Mouse (Mus musculus) heart, adult 8-10 months (tissue): ENCODE results near the gene Srrd. TPM values are rescaled to one million over a fixed set of nuclear protein-coding genes. Genes with fewer than 3 reads are reported as not detected.

Experiments used
- DNase-seq: peaks from one replicate; pipeline ENCODE4 v3.0.0; 2022; ENCODE audit warnings: low spot score
- total RNA-seq, 4 experiments: library from RNA; stranded (reverse); gene quantifications; 2 replicates each; pipeline ENCODE4 v1.2.4; 2022

Gene Srrd
- total RNA-seq = 1 to 10 TPM; 7.8 to 9.4 (median 8.3) TPM

- peak; percentile 80 for DNase-seq
These were observed at the start of gene Srrd, which contains the start of gene Hps4 for GRCm38 (mm10) chr5:112342463-112343204. TSS of gene Srrd (minus strand) at chr5:112343040. TSS of gene Hps4 (plus strand) at chr5:112343083.

GRCm38 (mm10) chr5:112391676-112392323 is 49.0 kb upstream of the Srrd start:
- DNase-seq = no peak

- DNase-seq = no peak
These were observed 48.2 kb upstream of the Srrd start for GRCm38 (mm10) chr5:112391002-112391401.

GRCm38 (mm10) chr5:112389352-112389751 is 46.5 kb upstream of the Srrd start:
- DNase-seq = no peak

DNA sequence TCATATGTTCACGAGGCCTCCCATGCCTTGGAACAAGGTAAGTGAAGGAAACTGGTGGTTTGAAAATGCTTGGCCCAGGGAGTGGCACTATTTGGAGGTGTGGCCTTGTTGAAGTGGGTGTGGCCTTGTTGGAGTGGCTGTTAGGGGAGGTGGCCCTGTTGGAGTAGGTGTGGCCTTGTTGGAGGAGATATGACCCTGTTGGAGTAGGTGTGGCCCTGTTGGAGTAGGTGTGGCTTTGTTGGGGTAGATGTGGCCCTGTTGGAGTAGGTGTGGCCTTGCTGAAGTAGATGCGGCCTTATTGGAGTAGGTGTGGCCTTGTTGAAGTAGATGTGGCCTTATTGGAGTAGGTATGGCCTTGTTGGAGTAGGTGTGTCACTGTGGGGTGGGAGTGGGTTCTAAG is 43.1 kb upstream of the Srrd start:
- DNase-seq = no peak

- DNase-seq = no peak
These were observed 42.1 kb upstream of the Srrd start for GRCm38 (mm10) chr5:112384805-112385472.

- peak; percentile 16 for DNase-seq
These were observed 39.9 kb upstream of the Srrd start for GRCm38 (mm10) chr5:112382641-112383330.

GRCm38 (mm10) chr5:112382042-112382441 is 39.2 kb upstream of the Srrd start:
- DNase-seq = no peak

- DNase-seq = no peak
These were observed 38.3 kb upstream of the Srrd start for GRCm38 (mm10) chr5:112381154-112381553.

DNA sequence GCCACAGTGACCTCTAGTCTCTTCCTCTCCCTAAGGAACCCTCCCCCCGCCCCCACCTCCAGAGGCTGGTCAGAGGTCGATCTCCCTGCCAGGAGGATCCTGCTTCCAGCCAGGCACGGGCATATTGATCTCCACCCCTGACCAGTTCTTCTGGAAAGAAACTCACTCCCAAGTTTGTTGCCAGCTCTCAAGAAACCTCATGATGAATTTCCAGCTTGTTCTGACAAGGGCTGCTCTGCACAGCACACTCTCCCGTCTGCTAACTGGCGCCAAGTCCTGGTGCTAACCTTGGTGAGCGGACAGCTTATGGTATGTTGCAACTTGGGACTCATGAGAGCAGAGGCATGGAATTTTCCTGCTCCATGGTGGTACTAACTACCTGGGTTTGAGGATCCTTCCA is 35.9 kb upstream of the Srrd start:
- DNase-seq = no peak

- DNase-seq = no peak
These were observed 34.5 kb upstream of the Srrd start for GRCm38 (mm10) chr5:112377380-112377779.

DNA sequence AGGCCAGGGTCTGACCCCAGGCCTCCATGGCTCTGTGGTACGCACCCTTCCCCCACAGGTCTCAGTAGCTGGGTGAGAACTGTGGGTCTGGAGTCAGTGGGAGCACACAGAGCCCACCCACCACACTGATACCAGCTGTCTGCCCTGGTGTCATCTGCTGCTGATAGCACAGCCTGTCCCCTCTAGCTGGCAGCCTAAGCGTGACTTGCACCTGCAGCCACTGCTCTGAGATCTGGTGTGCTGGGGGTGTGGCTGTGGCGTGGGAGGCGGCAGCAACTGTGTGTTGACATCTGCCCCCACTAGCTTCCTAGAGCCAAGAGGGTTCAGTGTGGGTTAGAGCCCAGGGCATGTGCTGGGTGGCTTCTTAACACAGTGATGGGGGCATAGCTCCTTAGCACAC is 33.3 kb upstream of the Srrd start:
- DNase-seq = no peak

DNA sequence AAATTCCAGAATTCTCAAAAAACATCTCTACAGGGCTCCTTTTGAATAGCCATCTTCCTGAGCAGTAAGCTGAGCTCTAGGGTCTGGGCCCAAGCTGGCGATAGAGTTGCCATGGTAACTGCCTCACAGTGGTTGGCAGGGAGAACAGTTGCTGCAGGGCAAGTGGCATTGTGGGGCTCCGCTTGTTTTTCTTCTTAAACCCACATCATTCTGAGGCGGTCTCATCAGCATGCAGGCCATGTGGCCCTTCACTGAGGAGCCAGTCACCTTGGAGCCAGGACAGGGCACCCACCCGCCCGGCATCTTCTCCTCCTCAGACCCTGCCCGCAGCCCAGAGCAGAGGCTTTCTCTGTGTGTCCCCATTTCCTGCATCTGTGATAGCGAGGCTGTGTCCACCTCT is 29.1 kb upstream of the Srrd start:
- DNase-seq = no peak

GRCm38 (mm10) chr5:112370236-112370813 is 27.5 kb upstream of the Srrd start:
- DNase-seq = no peak

GRCm38 (mm10) chr5:112369326-112369725 is 26.5 kb upstream of the Srrd start:
- DNase-seq = no peak

GRCm38 (mm10) chr5:112368666-112369065 is 25.8 kb upstream of the Srrd start:
- DNase-seq = no peak

DNA sequence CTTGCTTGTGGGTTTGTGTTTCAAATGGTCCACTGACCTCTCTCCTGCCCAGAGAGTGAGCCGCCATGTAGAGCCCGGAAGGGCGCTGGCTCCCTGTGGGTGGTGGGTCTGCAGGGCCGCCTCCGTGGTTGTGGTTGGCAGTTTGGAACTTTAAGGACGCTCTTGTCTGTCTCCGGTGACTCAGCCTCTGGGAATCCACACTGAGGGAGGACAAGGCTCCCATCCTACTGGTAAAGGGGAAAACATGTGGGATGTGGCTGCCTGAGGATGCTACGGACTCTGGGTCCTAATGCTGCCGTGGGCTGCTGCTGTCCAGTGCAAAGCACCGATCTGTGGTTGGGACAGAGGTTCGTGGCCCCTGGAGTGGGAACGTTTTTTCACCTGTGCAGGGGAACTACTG is 25.1 kb upstream of the Srrd start:
- no peak for DNase-seq

DNA sequence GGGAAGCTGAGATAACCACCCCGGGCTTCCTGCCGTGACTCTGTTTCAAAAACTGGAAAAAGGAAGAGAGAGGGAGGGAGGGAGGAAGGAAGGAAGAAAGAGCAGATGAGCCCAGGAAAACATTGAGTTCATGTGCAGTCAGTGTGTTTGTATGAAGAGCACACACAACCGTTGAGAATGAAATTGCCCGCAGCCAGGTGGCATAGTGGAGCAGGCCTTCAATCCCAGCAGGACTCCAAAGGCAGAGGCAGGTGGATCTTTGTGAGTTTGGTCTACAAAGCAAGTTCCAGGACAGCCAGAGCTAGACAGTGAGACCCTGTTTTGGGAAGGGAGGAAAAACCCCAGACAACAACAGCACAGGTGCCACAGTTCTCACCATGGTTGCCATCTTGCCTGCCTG is 24.5 kb upstream of the Srrd start:
- DNase-seq = no peak

DNA sequence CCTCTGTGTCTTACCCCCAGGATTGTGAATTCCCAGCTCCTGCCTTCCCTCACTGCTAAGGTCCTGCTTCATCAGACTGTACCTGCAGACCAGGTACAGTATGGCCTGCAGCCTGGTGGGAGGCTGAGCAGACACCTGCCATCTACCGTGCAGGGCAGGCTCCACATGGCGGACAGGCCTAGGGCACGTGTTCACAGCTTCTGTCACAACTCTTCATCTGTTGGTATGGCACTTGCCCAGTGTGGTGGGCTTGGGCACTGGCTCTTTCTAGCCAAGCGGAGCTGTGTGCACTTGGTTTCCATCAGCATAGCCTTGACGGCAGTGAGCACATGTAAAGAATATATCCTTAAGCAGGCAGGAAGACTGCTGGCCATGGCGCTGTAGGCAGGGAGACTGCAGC is 24.0 kb upstream of the Srrd start:
- DNase-seq = no peak

- no peak for DNase-seq
These were observed 21.5 kb upstream of the Srrd start for GRCm38 (mm10) chr5:112364184-112364797.

- no peak for DNase-seq
These were observed 17.2 kb upstream of the Srrd start for GRCm38 (mm10) chr5:112360077-112360476.
